Mouse (Mus musculus) left cerebral cortex, adult 11 months (tissue): ENCODE measurements at regions not wholly inside any gene's neighbourhood (a gene's known extent, or its start where the extent isn't known, plus 50 kb on each side); places are given as distances from the start of the nearest gene placed in this dataset.

Experiments
- DNase-seq: peaks from one replicate; pipeline ENCODE4 v3.0.0; 2022; ENCODE audit warnings: low spot score

GRCm38 (mm10) chr1:63977956-63978355 is 144.1 kb downstream of the Klf7 start:
- DNase-seq, result no peak

- DNase-seq, result no peak
Measured at GRCm38 (mm10) chr1:63977302-63977888, 144.7 kb downstream of the Klf7 start.

DNA sequence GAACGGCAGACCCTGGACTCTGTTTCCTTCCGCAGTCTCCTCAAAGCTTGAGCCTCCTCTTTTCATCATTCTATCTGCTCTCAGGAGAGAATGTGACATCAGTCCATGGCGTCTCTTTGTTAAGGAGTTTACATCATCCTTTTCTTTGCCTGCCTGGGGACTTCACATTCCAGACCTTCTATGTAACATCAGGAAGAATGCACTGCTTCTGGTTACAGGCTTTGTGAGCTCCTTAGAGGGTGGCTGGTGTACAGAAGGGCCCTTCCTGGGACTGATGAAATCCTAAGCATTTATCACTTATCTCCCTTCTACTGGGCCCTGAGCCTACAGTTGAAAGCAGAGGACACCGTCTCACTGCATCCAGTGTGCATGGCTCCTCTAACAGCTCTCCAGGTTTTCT is 145.2 kb downstream of the Klf7 start:
- no peak for DNase-seq

- no peak for DNase-seq
Measured at GRCm38 (mm10) chr1:63967849-63968248, 154.2 kb downstream of the Klf7 start.

DNA sequence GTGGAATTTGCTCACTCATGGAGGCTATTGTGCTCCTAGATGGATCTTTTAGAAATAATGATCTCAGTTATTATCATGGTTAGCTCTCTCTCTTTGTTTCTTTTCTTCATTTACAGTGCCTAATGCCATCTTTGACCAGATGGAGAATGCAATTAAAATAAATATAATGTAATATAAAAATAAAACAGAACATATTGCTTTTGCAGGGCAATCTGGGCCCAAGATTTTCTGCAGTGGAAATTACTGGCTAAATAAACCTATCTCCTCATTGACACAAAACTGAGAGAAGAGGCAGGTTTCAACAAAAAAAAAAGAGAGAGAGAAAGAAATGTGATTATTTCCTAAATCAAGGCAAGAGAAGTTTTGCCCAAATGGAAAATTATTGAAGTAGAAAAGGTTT is 156.6 kb downstream of the Klf7 start:
- DNase-seq, result no peak

DNA sequence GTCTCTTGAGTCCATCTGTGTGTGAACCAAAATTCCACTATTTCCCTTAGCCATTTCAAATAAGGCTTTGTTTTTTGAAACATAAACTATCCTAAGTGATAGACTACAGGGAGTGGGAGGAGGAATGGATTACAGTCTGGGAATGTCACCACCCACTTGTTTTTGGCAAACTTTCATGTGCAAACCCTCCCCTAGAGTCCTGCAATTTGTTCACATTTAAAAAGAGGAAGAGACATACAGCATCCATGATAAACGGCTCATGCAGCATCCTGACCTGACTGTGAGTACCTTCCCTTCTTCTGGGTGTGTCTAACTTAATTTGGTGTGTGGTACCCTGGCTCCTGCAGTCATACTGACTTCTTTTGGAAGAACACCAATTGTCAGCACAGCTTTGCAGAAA is 157.6 kb downstream of the Klf7 start:
- DNase-seq, result peak; percentile 47

GRCm38 (mm10) chr1:63955701-63956355 is 166.3 kb downstream of the Klf7 start:
- DNase-seq, result no peak

- no peak for DNase-seq
Measured at GRCm38 (mm10) chr1:63954876-63955513, 167.1 kb downstream of the Klf7 start.

- DNase-seq, result no peak
Measured at GRCm38 (mm10) chr1:63954172-63954571, 167.9 kb downstream of the Klf7 start.

DNA sequence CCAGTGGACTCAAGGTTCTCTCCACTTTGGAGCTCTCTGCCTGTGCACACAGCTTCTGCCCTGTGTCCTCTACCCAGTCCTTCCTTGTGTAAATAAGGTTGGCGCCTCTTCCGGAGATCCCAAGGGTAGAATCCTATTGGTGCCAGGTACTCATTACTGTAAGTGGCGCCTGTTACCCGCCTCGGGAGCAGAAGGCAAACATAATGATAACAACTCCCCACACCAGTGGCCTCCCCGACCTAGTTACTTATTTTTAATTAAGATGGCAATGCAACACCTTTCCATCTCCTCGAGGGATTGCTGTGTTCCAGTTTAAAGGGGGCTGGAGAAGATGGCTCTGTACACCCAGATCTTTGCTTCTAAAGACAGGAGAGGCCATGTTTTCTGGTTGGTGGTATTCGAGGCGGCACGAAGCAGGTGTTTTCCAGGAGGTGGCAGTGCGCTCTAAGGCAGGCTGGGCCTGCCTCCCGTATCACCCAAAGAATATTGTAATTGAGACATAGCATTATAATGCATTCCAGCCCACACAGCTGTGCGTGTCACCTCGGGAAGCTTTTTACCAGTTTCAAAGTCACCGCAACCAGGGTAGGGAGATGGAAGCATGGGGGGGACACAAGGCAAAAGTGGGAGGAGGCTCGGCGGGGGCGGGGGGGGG is 168.7 kb downstream of the Klf7 start:
- peak; percentile 59 for DNase-seq

DNA sequence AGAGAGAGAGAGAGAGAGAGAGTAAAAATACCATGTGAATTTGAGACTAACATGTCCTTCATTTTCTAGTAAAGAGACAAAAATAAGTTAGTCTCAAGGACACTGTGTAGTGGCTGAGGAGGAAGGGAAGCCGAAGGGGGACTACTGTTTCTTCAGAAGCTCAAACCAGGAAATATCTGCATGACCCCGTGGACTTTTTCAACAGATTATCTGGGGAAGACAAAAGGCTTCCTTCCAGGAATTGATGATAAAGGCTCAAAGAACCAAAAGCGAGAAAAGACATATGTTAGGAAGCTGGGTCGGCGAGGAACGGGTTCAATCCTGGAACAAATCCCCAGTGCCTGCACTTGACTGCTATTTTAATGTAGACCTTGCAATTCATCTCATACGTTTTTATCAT is 170.4 kb downstream of the Klf7 start:
- no peak for DNase-seq

DNA sequence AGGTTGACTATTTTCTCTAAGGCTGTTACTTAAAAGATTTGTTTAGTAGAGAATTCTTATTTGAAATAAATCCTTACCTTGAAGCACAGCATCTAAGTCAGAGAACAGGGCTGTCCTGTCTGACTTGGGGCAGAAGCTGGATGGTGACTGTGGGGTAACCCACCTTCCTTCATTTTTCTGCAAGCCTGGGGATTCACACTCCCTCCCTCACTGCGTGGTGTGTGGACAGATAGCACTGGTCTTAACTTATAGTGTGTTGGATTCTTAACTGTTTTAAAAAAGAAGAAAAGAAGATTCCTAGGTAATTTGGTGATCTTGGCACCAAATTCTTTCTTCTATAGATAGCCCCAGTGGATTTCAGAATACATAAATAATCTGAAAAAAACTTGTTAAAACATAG is 174.8 kb downstream of the Klf7 start:
- no peak for DNase-seq

DNA sequence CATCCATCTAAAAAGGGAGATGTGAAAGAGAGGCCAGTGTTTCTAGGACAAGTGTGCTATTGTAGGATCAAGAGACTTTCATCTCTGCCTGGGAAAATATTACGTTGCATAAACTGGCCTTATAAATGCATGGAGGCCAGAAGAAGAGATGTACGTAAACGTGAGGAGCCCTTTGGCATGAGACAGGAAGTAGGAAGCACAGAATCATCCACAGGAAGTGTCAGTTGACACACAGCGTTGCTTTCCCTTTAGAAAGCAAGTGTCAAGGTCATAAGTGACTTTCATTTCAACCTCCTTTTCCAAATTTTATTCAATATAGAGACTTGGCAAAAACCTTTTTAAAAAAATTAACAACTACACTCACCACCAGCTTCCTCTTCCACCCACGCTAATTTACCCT is 175.2 kb downstream of the Klf7 start:
- no peak for DNase-seq

GRCm38 (mm10) chr1:63944786-63945185 is 175.7 kb upstream of the 4933402D24Rik start:
- no peak for DNase-seq

GRCm38 (mm10) chr1:63938416-63938815 is 169.3 kb upstream of the 4933402D24Rik start:
- no peak for DNase-seq

- DNase-seq, result no peak
Measured at GRCm38 (mm10) chr1:63937480-63937879, 168.4 kb upstream of the 4933402D24Rik start.

DNA sequence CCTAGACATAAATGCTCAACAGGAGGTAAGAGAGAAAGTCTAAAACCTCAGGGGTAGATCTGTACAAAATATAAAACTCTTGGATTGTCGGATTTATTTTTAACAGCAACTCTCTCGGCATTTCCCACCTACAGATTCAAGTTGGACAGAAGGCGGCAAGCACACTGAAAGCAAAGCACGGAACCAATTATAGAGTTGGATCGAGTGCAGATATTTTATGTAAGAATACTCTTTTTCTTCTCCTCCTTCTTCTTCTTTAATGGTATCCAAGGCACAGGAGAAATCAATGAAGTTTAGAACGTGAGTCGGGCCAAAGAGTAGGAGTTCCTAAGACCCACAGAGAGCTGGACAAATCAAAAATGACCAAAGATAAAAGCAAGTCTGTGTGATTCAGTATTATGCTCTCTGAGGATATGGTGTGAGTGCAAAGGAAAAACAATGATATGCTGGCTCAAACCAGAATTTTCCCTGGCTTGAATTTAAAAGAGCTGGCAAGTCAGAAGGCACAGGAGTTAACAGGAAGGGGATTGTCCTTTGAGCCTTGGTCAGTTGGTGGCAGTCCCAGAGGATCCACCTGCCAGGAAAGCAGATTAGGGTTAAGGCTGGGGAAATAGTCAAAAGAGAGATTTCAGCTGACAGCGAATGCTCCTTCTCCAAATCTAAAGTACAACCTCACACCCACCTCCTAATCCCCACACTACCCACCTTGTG is 165.7 kb upstream of the 4933402D24Rik start:
- DNase-seq, result peak; percentile 62

- no peak for DNase-seq
Measured at GRCm38 (mm10) chr1:63932484-63932883, 163.4 kb upstream of the 4933402D24Rik start.

DNA sequence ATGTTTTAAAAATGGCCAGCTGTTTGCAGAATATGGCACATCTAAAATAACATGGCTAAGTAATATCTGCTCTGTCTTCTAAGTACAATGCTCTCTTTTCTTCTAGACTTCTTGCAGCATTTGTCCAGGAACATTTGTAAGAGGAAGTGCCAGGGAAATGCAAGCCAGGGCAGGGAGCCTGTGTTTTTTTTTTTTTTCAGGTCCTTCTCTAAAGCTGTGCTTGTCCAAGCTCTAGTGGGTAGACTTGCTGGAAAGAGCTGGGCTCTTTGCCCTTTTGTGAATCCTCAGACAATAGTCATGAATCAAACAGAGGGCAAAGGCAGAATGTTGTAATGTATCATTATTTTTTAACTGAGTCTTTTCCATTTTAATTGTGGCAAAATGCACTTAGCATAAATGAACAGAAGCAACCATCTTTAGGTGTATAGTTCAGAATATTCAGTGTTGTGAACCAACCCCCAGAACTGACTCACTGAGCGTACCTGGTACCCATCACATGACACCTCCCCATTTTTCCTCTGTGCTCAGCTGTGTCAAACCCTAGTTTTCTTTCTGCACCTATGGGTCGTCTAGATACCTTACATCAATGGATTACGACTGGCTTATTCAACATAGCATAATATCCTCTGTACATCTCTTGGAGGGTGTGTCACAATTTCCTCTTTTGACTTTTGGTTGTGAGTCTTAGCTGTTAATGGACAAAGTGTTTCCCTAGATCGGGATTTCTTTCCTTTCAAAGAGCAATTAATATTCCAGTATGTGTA is 160.5 kb upstream of the 4933402D24Rik start:
- DNase-seq, result no peak

- DNase-seq, result no peak
Measured at GRCm38 (mm10) chr1:63928850-63929249, 159.8 kb upstream of the 4933402D24Rik start.

DNA sequence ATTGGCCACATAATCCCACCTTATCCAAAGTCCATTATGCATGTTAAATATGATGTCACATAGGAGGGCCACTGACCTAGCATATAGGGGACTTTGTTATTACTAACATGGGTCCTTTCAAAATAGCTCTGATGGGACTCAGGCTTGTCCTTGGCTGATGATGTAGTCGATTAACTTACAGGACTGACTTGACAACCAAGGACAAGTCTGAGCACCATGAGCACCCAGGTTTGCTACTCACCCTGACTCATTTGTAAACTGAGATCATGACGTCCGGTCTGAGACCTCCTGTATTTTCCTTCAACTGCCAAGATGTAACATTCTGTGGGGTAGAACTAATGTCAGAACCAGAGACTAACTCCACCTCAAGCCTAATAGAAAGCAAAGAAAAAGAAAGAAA is 159.3 kb upstream of the 4933402D24Rik start:
- no peak for DNase-seq
